Mouse (Mus musculus): Measurements from ENCODE around the gene Exoc3l4.

- TF ChIP-seq MYOD1 (IDR thresholded peaks at IDR 0.05; ENCODE audit: control insufficient read depth, insufficient read length, low read depth), result no peak
- no peak for TF ChIP-seq MYOG (IDR thresholded peaks at IDR 0.05; ENCODE audit: control insufficient read depth, extremely low read depth, insufficient read length)
- TF ChIP-seq FOSL1 (IDR thresholded peaks at IDR 0.05; ENCODE audit: insufficient read depth, low read length, poor library complexity, severe bottlenecking), result no peak
- TF ChIP-seq CEBPB (IDR thresholded peaks at IDR 0.05; ENCODE audit: low read depth), result no peak
- TF ChIP-seq CTCF (IDR thresholded peaks at IDR 0.05; ENCODE audit: control insufficient read depth, insufficient read depth, insufficient read length), result no peak
- TF ChIP-seq USF1 (IDR thresholded peaks at IDR 0.05; ENCODE audit: low read depth), result no peak
Observed at GRCm38 (mm10) chr12:111454021-111454420, 37.2 kb downstream of the Exoc3l4 start.
